ENCODE assay signal across 13 mouse cellular contexts in the genomic region with DNA sequence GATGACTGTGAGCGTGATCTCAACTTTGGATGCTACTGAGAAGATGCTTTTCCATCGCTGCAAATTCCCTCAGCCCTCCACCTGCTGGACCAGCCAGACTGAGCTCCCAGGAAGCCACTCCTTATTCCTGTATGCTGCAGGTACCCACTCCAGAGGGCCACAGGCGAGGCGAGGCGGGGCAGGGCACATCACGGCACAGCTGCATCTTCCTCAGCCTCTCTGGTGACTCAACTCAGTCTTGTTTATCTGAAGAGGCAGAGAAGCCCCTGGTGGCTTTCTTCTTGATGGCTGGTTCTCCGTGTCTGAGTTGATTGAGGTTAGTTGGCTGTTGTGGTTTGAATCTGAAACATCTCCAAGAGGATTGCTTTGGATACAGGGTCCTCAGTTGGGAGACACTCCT.
"Had no signal": no experiment of that assay in that cellular context is flagged by ENCODE, and none has a peak within 500 bp of the region (broad histone marks: within the 10 kb centered on the region; RNA-seq: fewer than 3 reads in every experiment).

No protein-coding gene starts in this region.

- H3K9ac ChIP-seq: limb, embryonic 15.5 days; liver, embryonic 13.5 days; liver, postnatal 0 days; lung, embryonic 15.5 days; midbrain, embryonic 15.5 days; neural tube, embryonic 12.5 days had no signal

- H3K4me3 ChIP-seq: limb, embryonic 15.5 days; liver, embryonic 13.5 days; lung, embryonic 15.5 days; midbrain, embryonic 15.5 days; neural tube, embryonic 12.5 days had no signal

- H3K27ac ChIP-seq: limb, embryonic 15.5 days; liver, embryonic 13.5 days; lung, embryonic 15.5 days; macrophage; midbrain, embryonic 15.5 days; neural tube, embryonic 12.5 days had no signal

- H3K27me3 ChIP-seq: limb, embryonic 15.5 days; lung, embryonic 15.5 days; midbrain, embryonic 15.5 days; neural tube, embryonic 12.5 days had no signal

- H3K4me1 ChIP-seq: midbrain, embryonic 15.5 days had no signal

- DNase-seq: kidney, adult 8-10 months; layer of hippocampus, postnatal 36 days; liver, embryonic 13.5 days; liver, postnatal 0 days; lung, postnatal 14 days; right cerebral cortex, postnatal 4 days; spleen, adult 18-20 months had no signal

- ATAC-seq: intestine, postnatal 0 days; liver, postnatal 0 days; midbrain, embryonic 15.5 days had no signal

- H3K9me3 ChIP-seq: limb, embryonic 15.5 days; liver, embryonic 13.5 days; lung, embryonic 15.5 days; midbrain, embryonic 15.5 days had no signal

- H3K4me2 ChIP-seq: limb, embryonic 15.5 days; liver, embryonic 13.5 days; lung, embryonic 15.5 days; midbrain, embryonic 15.5 days; neural tube, embryonic 12.5 days had no signal

- H3K36me3 ChIP-seq: limb, embryonic 15.5 days; liver, embryonic 13.5 days; lung, embryonic 15.5 days; midbrain, embryonic 15.5 days; neural tube, embryonic 12.5 days had no signal
